Mouse (Mus musculus) gastrocnemius, postnatal 36 days (tissue): Measurements from ENCODE around the gene Zfp36. TPM values are rescaled to one million over a fixed set of nuclear protein-coding genes. Genes with fewer than 3 reads are reported as not detected.

ENCODE experiments used
- DNase-seq, 2 experiments: peaks; one replicate each; pipeline ENCODE4 v3.0.0; 2022
- intact Hi-C: fragments of 180-260 bp; cut with DNase I; formaldehyde crosslinking; loops from one replicate; pipeline ENCODE4 v1.15.1; 2025
- total RNA-seq, 2 experiments: library from RNA; stranded (reverse); gene quantifications; 2 replicates each; pipeline ENCODE4 v1.2.3; 2021

Gene Zfp36
- total RNA-seq, 2 experiments from 2014 or later: 6.1 to 20.5 TPM

DNA sequence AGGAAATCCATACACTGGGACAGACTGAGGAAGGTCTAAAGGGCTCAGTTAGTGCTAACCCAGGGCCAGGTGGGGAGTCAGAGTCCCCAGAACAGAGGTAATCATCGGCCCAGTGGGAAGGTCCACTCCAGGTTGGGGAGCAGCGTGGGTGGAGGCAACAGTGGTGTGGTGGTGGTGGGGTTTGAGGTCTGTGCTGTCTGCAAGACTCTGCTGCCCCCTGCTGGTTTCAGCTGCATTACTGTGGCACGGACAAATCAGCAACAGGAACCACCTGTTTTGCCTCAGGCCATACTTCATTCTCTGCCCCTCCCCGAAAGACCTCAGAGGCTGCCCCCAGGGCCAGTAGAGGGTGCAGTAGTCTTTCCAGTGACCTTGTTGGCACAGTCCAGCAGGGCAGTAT is 6.4 kb upstream of the Zfp36 start:
- intact Hi-C loops: loop anchor here (1.0 kb wide), 1 partner anchor 13 kb away; no protein-coding TSS in a partner anchor
- DNase-seq: peak; percentile 74 to 83

DNA sequence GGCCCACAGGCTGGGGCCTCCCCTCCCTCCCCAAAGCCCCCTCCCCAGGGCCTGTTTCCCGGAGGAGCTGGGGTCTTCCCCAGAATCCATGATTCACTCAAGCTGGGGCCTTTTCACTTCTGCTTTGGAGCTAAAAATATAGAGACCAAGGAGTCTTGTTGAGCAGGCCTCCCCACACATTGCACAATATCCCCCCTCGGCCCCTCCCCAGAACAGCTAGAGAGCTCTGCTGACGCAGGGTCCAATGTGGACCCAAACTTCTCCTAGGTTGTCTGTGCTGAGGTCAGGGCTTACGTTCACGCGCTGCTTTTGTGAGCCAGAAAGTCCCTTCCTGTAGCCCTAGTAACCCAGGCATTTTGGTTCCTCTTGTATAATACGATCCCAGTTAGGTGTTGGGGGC is 6.0 kb upstream of the Zfp36 start:
- intact Hi-C loops: loop anchor here (1.0 kb wide), 1 partner anchor 13 kb away; no protein-coding TSS in a partner anchor
- no peak for DNase-seq

DNA sequence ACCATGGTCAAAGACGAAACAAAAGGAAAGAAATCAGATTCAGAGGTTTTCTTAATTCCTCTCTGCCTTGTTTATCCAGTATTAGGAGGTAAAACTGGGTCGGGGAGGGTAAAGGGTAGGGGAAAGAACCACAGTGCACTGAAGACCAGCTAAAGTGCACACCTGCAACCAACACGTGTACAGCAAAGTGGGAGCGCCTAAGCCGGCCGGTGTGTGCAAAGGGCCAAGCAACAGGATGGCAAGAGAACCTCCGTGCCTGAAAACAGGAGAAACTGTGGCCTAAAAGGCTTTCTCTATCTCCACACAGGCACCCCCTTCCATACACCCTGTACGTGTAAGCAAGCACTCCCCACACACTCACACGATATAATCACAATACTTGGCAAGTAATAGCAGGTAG is 5.1 kb upstream of the Zfp36 start:
- intact Hi-C loops: no loop called here
- no peak for DNase-seq

DNA sequence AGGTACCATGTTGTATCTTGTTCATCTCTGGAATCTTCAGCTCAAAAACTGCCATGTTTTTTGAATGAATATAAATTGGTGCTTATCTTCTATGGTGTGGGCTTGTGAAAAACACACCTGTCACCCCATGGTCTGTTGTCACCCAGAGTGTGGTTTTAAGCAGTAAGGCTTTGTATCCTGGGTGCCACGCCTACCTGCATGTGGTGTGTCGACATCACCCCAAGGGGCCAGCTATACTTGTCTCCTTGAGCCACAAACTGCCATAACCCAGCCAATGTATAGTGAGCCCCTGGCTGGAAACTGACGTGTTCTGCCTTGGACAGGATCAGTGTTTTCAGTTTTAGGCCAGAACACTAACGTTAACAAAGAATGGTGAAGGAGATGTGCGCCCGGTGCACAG is 4.1 kb upstream of the Zfp36 start:
- intact Hi-C loops: no loop called here

DNA sequence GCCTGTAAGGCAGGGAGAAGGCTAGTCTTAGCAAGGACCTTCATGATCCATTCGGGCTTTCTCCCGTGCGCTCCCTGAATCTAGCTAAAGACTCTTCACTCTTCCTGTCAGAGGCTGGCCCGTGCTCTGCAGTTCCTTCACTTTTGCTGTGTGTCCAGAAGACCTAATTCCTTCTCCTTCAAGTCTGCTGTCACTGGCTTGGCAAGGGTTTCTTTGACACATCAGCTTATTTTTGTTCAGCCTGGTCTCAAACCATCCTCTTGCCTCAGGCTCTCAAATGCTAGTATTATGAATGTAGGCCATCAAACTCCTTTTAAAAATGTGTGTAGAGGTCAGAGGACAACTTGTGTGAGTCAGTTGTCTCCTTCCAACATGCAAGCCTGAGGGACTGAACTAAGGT is 3.6 kb upstream of the Zfp36 start:
- intact Hi-C loops: no loop called here

More for the DNA sequence above, 4.1 kb upstream of the Zfp36 start:
- no peak for DNase-seq

DNA sequence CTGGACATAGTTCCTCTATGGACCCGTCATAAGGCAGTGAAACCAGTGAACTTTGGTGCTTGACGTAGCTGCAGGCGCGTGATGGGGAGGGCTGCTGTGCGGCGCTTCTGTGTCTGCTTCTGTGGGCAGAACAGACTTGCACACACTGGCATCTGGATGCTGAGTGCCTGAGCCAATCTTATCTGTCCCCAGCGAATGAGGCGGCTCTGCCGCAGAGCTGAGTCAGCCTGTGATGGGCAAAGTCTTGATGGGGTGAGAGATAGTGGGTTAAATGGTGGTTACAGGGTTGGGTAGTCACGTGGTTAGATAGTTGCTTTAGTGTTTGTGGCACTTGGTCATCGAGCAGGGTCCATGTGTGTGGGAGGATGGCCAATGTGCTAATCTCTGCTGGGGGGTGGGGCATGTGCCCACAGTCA is 2.9 kb upstream of the Zfp36 start:
- intact Hi-C loops: no loop called here
- peak in 1 of 2 experiments; percentile 26 for DNase-seq

More for the DNA sequence above, 3.6 kb upstream of the Zfp36 start:
- DNase-seq: no peak

DNA sequence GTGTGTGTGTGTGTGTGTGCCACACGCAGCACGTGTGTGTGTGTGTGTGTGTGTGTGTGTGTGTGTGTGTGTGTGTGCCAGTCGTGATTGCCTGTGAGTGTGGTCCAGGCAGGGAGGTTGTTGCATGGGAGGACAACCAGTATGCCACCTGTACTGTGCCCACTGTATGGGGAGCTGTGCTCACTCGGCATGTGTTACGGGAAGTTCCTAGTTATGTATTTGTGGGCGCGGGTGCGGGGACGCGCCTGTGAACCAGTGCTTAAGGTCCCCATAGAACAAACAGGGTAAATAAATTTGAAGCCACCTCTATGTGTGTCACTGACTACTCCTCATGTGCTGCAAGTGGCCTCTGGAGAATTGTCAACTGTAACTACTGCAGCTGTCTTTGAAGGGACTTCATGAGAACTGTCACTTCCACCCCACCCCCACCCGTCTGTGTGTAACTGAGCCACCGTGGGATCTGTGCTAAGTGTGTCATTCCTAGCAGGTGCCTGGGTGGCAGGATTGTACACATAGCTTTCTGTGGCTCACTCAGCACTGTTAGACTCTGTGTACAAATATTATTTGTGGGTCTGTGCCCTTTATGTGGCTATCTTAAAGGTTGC is 2.4 kb upstream of the Zfp36 start:
- DNase-seq: no peak
- intact Hi-C loops: no loop called here

DNA sequence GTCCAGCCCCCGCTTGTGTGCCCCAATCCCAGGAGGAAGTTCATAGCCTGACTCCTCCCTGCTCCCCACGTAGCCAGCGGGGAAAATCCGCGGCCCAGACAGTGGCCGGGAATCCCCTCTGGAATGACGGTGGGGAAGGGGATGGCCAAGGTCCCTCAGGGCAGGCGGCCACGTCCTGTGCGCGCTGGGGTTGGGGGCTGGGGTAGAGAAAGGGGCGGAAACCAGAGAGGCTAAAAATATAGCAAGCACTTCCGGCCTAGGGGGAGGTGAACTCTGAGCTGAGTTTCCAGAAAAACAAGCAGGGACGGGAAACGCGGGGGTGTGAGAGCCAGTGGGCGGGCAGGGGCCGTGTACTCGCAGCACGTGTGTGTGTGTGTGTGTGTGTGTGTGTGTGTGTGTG is 1.9 kb upstream of the Zfp36 start:
- peak; percentile 76 to 78 for DNase-seq
- intact Hi-C loops: no loop called here

DNA sequence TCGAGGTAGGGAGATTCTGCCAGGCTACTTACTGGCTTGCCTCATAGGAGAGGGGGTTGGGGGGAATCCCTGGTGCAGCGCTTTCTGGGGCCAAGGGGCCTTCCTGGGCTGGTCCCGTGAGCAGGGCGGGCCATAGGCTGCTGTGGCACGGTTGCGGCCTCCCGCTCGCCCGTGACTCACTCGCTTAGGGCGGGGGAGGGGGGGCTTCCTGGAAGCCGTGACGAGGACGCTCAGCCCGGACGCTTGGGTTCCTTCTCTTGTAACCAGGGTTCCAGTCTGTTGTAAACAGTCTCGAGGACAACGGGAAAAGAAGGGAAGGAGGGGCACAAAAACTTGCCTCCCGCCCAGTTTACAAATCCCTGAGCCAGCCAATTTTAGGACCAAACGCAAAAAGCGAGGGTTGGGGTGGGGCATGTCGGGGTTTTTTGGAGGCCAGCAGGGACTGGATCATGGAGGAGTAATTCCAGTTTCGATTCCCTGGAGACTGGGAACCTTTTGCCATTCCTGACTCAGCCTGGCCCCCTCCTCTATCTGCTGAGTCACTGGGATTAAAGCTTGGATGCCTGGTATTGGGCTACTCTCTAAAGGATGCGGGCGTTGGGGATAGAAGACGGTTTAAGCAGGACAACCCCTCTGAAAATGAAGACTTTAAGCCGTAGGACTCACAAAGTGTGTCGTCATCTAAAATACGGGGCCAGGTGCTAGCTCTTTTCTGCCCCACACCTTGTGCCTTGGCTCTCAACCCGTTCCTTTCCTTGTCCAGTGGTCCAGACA is 1.2 kb upstream of the Zfp36 start:
- peak; percentile 72 to 81 for DNase-seq
- intact Hi-C loops: no loop called here

DNA sequence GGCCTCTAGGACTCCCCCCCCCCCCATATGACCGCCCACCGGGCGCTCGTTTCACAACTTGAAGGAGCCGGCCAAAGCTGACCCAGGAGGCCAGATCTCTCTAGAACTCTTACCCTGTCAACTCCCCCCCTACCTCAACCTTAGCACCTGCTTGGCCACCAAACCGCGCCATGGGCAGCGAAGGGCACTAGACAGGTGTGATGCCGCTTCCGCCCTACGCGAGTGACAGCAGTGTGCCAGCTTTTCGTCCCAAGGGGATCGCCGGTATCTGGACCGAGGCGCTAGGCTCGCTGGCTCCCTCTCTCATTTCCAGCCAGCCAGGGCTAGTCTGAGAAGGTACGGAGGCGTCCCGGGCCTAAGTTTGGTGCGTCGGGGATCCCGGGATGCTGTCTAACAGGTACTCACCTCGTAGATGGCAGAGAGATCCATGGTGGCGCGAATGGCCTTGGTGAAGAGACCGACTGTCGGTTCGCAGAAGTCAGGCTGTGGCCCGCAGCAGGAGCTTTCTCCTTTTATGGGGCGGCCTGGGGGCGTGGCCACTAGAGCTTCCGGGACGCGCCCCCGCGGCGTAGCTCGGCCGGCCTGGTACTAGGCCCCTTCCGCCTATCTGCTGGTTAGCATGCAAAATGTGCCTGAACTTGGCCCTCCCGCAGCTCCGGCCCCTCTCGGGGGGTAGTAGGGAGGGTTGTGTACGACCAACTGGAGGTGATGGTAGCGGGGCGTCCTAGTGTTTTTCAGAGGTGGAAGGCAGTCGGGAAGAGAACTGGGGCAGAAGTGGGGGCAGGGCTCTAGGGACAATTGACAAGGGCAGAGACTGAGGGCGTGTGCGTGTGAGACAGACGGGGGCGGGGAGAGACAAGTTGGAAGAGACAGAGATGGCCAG is 1.0 kb downstream of the Zfp36 start:
- intact Hi-C loops: no loop called here
- peak; percentile 96 for DNase-seq

DNA sequence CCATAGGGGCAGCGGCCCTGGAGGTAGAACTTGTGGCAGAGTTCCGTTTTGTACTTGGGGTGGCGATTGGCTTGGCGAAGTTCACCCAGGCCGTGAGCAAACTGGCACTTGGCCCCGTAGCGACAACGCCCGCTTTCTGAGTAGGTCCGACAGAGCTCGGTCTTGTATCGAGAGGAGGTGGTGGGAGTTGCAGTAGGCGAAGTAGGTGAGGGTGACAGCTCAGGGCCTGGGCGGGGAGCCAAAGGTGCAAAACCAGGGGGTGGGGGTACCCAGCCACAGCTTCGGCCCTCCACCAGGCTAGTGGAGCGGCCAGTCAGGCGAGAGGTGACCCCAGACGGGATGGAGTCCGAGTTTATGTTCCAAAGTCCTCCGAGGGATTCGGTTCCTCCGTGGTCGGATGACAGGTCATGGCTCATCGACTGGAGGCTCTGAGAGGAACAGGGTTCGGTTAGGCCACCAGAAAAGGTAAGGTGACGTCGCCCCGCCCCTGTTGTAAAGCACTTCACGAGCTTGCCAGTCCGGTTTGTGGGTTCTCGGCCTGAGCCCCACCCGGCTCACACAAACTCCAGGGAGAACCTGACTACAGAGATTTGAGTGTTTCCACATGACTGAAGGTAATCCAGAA is 1.9 kb downstream of the Zfp36 start:
- intact Hi-C loops: no loop called here

DNA sequence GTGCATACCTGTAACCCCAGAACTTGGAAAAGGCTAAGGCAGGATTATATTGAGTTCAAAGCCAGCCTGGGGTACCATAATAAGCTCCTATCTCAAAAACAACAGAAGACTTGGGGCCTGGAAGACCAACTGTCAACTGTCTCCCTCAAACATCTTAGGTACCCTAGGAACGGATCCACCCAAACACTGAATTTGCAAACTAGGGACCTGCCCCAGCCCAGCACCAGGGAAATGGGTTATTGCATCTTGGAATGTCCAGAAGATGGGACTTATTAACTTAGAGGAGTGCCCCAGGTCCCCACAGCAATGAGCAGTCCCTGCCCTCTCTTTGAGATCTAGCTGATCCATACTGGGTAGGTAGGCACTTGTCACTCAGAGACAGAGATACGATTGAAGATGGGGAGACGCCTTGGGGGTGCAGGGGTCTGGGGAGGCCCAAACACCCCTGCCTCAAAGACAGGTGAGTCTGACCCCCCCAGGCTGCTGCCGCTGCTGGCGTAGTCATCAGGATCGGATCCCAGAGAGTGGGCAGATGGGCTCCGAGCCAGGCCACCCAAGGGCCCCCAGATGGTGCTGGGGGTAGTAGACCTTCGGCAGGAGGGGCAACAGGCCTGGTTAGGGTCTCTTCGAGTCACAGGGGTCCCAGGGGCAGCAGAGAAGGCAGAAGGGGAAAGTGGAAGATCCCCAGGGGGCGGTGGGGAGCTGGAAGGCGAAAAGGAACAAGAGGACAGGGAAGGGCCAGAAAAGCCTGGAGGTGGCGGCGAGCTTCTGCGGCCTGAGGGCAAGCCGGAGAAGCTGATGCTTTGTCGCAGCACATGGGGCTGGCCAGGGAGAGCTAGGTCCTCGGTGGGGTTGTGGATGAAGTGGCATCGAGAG is 2.6 kb downstream of the Zfp36 start:
- intact Hi-C loops: no loop called here
- peak in 1 of 2 experiments; percentile 53 for DNase-seq

More for the DNA sequence above, 1.9 kb downstream of the Zfp36 start:
- peak; percentile 58 to 67 for DNase-seq

DNA sequence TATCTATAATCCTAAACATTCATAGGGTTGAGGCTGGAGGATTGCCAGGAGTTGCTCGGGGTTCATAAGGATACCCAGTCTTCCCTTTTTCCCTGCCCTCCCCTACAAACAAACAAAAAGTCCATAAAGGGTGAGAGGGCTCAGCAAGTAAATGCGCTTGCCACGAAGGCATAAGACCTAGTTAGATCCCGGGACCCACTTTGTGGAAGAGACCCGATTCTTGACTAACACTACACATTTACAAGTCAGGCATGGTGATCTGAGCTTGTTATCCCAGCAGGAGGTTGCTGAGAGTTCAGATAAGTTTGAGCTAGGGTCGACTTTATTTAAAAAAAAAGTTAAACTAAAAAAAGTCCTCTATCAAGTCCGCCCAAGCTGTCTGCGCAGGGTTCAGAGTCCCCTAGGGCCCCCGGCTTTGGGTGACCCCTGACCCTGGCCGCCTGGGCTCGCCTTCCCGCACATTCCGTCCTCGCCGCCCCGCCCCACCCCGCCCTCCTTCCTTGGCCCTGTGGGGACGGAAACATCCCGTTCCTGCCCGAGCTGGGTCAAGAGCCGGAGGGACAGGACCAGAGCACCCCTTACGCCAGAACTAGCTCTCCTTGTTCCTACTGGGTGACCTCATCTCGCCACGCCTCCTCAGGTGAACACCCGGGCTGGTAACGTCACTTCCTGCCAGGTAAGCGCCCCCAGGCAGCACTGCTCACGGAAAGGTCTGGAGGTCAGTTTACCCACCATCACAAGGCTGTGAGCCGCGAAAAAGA is 3.9 kb downstream of the Zfp36 start:
- intact Hi-C loops: no loop called here
- DNase-seq: peak; percentile 72 to 87

DNA sequence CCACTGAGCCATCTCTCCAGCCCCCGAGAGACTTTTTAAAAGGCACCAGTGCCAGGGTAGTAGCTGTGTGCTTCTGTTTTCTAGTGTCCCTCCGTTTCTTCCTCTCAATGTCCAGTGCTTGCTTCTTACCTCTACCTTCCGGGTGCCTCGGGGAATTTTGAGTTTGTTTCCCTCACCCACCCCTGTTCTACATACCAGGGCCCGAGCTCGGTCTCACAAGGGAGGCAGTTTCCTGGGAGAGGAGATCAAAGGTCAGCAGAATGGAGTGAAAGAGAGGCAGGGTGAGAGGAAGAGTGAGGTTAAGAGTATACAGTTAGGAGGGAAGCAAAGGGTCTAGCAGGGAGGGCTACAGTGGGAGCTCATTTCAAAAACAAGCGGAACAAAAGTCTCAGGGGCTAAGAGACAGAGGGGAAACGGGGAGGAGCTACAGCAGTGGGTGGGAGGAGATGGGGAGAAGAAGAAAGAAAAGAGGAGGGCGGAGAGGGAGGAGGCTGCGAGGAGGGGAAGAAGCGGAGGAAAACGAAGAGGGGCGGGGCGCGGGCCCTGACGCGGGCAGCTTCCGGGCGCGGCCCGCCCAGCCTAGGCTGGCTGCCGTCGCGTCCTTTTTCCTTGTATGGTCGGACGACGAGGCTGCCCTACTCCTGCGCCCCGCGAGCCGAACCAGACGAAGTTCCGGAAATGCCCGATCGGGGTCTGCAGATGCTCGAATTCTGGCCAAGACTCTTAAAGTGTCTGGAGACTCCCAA is 4.7 kb downstream of the Zfp36 start:
- peak; percentile 84 to 91 for DNase-seq
- intact Hi-C loops: no loop called here

DNA sequence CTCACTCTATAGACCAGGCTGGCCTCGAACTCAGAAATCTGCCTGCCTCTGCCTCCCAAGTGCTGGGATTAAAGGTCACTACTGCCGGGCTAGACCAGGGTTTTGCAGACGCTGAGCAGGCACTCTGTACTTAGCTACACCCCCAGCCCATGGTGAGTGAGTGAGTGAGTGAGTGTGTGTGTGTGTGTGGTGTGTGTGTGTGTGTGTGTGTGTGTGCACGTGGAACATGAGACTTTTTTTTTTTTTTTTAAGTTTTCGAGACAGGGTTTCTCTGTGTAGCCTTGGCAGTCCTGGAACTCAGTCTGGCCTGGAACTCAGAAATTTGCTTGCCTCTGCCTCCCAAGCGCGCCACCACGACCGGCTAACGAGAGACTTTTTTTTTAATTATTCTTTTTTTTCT is 5.4 kb downstream of the Zfp36 start:
- DNase-seq: no peak
- intact Hi-C loops: no loop called here

DNA sequence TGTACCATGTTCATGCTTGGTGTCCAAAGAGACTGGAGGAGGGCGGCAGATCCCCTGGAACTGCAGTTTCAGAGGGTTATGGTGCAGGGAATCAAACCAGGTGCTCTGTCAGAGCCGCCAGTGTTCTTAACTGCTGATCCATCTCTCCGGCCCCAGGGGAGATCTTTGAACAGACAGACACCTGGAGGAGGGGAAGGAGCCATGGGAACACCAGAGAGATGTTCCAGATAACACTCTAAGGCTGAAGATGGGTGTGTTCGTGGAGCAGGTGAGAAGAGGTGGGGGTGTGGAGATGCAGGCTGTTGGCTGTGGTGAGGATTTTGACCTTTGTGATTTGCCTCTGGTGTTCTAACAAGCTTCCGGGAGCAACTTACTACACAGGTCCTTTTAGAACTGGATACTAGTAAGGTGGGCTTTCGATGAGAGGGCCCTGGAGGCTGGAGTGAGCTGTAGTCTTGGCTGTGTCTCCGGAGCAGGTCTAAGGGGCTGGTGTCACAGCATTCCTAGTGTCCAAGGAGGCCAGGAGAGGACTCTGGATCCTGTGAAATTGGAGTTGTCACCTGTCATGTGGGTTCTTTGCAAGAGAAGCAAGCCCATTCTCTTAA is 6.1 kb downstream of the Zfp36 start:
- intact Hi-C loops: loop anchor here (1.0 kb wide), 1 partner anchor 12 kb away; no protein-coding TSS in a partner anchor

DNA sequence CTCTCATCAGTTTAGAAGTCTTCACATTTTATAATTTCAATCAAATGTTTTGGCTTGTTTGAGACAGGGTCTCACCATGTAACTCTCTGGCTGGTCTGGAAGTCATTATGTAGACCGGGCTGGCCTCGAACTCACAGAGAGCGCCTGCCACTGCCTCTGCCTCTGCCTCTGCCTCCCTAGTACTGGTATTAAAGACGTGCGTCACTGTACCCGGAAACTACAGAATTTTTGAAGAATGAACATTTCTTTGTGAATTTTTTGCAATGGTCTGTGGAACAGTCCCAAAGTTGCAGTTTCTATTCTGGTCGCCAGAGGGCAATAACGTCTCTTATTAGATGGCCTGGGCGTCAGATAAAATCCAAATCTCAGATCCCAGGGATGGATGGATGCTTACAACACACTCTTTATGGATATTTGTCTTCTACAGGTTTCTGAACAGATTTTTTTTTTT is 6.9 kb downstream of the Zfp36 start:
- DNase-seq: peak in 1 of 2 experiments; percentile 72
- intact Hi-C loops: loop anchor here (1.0 kb wide), 1 partner anchor 13 kb away; no protein-coding TSS in a partner anchor

More for the DNA sequence above, 6.1 kb downstream of the Zfp36 start:
- DNase-seq: no peak
